Mouse (Mus musculus): Measurements from ENCODE around the gene Adgra1.

Gene Adgra1

DNA sequence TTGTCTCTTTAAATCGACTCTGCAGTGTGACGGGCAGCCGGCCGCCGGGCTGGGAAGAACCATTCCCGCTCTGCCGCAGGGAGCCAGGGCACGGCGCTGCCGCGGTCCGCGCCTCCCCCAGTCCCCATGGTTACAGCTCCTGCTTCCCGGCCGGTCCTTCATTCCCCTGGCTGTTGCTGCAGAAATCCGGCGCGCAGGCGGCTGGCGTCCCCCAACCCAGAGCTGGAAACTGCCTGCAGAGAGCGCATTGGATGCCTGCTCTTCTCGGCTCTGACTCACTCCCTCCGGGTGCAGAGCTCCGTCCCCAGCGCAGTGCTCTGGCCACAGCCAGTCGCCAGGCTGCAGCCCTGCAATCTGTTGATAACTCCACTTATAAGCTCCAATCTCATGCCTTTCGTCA, at the start of gene Adgra1:
Gene Adgra1, plus strand, starts transcription at position 139 of the 400 bp plus-strand sequence.
- peak; percentile 87 for DNase-seq (ENCODE audit: low read depth, low spot score)

DNA sequence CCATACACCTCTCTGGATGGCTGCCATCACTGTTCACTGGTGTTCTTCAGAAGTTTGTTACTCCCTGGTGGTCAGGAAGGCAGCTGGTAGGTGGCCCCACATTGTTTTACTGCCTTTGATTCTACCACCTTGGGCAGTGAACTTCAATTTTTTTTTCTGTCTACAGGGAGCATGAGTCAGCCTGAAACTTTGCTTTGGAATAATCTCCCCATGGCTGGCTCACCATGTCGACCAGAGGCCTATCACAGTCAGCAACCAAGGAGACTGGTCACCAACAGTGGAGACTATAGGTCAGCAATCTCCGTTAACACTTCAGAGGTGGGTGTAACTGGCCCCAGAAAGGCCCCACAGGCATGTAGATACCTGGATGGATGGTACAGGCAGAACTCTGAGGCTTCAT, 46.6 kb upstream of the Adgra1 start:
- no peak for DNase-seq (ENCODE audit: low read depth, low spot score)

DNA sequence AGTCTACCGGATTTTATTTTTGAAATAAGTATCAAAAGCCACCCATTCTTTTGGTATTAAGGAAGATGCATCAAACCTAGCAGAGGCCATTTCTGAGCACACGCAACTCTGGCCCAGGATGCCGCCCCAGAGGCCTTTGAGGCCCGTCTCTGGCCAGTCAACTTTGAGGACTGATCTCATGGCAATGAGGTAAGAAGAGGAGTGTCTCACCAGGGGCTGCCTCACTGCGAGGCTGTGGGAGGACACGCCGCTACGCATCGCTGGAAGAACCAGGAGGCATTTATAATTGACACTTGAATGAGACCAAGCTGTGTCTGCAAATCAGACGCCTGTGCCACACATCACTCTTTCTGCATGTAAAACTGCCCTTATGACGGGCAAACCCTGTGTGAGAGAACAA, 45.0 kb upstream of the Adgra1 start:
- no peak for DNase-seq (ENCODE audit: low read depth, low spot score)

DNA sequence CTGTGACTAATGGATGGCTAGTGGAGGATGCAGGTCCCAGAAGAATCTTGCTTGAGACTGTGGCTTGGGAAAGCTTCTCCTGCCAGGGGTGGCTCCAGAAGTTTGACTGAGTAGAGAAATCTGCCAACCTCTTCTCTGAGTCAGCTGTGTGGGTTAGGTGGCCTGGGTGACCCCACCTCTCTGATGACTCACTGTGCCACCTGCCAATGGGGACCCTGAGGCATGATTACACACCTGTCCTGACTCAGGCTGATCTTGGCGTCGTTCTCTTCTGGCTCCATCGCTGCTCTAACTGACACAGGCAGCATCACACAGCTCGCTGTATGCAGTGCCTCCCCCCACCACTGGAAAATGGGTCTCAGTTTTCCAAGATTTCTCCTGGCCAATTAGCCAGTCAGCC, 44.3 kb upstream of the Adgra1 start:
- no peak for DNase-seq (ENCODE audit: low read depth, low spot score)

DNA sequence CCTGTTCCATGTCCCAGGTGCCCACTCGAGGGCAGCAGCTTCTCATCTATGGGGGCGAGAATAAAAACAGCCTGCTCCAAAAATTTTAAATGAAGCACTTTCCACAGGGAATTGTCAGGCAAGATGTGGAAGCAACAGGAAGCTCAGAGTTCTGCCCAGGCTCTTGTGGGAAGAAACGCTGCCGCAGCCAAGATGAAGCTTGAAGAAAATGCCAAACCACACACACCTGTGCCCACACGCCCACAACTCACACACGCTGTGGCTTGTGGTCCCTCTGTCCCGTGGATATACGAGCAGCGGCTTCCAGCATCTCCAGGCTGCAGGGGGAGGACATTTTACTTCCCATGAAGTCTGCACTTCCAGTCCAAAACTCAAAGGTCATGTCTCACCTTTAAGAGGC, 42.4 kb upstream of the Adgra1 start:
- DNase-seq (ENCODE audit: low read depth, low spot score), result peak; percentile 65

DNA sequence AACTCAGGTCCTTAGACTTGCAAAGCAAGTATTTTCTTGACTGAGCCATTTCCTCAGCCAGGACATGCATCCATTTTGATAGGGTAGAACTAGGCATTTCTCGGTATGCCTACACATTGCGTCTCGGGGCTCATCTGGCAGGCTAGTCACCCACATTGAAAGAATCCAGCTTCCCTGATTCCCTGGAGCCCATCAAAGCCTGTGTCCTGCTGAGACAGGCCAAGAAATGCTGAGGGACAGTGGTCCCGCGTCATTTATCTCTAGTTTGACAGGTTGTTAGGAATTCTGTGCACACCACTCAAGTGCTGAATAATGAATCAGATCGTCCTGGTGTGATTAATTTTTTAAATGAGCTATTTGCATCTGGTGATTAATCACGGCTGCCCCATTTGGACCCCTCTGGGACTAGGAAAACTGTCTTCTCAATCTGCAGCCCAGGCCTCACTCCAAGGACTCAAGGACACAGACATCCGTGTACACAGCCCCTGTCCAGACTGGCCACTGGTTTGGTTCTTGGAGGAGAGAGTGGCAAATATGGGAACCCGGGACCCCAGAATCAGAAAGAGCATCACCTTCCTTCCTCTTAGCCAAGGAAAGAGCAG, 38.9 kb upstream of the Adgra1 start:
- no peak for DNase-seq (ENCODE audit: low read depth, low spot score)

DNA sequence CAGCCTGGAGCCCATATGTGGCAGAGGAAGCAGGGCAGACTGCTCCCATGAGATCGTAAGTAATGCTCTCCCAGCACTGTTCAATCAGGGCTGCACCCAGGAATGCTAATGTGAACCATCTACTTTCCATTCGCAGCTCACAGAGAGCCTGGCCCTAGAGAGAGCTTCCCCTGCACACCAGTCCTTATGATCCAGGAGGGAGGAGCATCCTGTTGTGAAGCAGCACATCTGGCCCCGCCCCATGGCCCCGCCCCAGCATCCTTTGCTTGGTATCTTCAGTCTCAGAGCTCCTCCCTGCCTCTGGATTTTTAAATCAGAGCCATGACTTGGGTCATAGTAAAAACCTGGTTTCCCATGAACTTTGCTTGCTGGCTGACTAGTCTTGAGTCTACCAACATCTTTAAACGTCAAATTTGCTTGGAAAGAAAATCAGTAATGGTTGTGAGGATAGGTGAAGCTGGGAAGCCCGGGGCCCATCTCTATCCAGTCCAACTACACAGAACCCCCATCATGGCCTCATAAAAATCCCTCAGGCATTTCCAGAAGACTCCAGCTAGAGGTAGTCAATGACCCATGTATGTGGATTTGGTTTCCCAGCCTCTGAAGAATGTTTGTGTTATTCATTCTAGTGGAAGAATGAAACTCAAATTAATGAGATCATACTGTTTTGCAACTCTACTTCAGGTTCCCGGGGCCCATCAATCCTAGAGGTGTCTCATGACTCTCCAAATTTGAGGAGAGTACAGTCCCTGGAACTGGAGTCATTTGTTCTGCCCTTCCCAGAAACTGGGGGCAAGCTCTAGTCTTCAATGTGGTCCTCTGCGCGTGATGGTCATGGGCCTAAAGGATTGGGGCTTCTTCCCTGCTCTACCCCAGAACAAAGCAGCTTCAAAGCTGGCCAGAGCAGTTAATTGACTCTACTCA, 36.5 kb upstream of the Adgra1 start:
- DNase-seq (ENCODE audit: low read depth, low spot score), result no peak

DNA sequence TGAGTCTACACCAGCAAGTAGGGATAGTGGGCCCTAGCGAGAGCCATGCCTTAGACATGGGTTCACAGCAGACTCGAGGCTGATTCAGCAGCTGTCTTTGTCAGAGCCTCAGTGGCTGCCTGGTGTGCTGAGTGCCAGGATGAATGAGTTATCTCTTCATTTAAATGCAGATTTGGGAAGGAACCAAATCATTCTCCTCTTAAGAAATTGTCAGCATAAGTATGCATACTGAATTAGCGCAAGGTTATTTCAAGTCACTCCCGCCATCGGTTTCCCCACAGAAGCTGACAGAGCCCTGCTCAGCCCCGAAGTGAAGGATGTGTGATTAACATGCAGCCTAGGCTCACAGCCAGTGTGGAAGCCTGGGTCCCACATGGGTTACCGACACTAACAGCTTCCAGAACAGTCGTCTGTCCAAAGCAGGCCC, 27.8 kb upstream of the Adgra1 start:
- DNase-seq (ENCODE audit: low read depth, low spot score), result peak; percentile 68

DNA sequence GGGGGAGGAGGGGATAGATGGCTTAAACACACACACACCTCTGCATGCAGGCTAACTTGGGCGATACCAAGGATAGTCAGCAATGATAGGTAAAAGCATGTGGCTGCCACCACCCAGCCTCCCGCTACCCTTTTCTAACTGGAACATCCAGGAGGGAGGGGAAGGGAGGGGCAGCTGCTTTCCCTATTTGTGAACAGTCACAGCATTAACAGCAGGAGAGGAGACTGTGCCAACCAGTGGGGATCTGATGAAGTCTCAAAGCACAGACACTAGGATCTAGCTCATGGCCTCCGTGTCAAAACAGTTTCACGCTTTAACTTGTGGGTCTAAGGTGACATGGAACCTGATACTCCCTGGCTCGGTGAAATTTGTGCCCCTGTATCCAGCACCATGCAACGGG, 23.9 kb upstream of the Adgra1 start:
- DNase-seq (ENCODE audit: low read depth, low spot score), result no peak

DNA sequence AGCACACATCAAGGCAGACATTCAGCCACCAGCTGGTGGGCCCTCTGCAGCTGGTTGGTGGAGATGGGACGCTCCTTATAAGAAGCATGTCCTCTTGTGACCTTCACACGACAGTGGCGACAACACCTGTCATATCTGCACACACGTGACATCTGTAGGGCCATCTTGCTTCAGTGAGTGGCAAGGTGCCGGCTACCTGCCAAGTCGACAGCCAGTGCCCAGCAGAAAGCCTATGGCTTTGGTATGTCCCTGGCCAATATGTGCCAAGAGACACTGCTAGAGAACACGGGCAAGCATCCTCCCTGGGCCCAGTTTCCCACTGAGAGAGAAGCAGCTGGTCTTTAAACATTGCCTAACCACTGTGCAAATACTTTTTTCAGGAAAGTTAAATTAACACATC, 22.3 kb upstream of the Adgra1 start:
- DNase-seq (ENCODE audit: low read depth, low spot score), result no peak

DNA sequence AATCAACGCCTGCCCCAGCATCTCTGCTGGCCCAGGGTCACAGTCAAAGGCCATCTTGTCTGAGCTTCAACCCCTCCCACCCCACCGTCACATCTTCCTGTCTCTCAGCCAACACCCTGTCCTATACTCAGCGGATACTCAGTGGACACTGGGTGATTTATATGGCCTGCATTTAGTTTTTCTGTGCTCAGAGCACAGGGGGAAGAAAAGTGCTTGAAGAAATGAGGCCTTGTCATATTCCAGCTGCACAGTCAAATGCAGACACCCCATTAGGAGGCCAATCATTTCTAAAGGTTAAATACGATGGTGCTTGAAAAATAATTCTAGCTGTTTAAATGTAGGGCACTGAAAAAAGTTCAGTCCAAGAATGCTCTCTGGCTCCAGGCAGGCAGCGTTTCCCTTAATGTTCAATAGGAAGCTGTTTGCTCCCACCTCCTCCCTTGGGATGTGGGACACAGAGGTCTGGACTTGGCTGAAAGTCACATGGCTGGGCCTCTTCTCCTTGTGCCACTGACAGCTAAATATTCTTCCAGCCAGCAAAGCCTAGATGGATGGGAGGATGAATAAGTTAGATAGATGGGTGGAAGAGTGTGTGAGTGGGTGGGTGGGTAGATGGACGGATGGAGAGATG, 20.3 kb upstream of the Adgra1 start:
- DNase-seq (ENCODE audit: low read depth, low spot score), result no peak

DNA sequence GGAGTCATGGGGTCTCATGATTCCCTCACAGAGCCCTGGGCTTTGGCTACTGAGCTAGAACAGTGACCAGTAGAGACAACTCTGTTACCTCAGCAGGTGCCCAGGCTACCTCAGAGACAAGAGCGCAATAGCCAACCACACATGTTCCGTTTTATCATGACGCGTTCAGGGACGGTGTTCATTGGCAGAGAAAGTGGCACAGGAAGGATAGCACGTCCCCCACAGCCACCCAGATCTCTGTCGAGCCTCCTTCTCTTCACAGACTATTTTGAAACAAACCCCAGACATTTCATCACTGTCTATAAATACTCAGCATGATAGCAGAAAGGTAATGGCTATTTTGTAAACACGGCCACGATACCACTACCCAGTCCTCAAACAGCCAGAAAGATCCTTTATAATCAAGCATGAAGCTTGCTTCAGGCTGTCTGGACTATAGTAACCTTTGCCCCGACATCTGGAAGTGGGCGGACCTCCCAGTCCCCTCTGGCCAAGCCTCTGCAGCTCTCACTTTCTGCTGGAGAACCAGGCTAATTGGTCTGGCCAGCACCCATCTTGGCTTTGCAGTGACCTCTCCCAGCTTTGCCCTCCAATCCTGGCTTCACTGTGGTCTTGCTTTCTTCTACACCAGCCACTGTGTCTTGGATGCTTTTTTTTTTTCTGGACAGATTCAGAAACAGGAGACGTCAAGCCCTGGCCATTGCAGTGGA, 11.5 kb upstream of the Adgra1 start:
- no peak for DNase-seq (ENCODE audit: low read depth, low spot score)

DNA sequence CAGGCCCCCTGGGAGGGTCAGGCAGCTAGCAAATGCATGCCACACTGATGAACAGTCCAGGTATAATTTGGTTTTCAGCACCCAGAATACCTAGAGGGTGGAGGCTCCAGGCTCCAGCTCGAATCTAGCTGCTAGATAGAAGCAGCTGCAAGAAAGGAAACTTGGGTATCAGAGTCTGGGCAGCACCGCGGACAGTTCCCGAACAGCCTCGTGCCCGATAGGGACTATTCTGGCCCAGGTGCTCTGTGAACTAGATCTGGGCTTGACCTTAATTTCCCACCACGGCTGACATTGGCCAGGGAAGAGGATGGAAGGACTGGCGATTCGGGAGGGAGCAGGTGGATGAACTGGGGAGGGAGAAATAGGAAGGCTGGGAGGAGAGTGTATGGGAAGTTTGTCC, 6.3 kb upstream of the Adgra1 start:
- DNase-seq (ENCODE audit: low read depth, low spot score), result no peak

DNA sequence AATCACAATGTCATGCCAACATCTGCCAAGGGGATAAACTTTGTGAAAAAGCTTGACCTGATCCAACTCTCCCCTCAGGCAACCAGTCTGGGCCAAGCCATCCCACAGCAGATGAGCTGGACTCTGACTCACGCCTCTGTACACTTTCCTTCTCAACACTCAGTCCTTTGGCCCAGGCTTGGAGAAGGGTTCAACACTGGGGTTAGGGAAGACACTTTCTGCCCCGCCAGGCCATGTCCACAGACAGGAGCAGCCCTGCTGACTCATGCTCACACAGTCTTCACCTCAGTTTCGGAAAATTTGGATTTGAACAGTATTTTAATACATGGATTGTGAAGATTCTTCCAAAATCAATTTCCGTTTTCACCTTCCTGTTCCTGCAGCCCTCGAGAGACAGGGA, 442 bp upstream of the Adgra1 start:
- DNase-seq (ENCODE audit: low read depth, low spot score), result no peak

DNA sequence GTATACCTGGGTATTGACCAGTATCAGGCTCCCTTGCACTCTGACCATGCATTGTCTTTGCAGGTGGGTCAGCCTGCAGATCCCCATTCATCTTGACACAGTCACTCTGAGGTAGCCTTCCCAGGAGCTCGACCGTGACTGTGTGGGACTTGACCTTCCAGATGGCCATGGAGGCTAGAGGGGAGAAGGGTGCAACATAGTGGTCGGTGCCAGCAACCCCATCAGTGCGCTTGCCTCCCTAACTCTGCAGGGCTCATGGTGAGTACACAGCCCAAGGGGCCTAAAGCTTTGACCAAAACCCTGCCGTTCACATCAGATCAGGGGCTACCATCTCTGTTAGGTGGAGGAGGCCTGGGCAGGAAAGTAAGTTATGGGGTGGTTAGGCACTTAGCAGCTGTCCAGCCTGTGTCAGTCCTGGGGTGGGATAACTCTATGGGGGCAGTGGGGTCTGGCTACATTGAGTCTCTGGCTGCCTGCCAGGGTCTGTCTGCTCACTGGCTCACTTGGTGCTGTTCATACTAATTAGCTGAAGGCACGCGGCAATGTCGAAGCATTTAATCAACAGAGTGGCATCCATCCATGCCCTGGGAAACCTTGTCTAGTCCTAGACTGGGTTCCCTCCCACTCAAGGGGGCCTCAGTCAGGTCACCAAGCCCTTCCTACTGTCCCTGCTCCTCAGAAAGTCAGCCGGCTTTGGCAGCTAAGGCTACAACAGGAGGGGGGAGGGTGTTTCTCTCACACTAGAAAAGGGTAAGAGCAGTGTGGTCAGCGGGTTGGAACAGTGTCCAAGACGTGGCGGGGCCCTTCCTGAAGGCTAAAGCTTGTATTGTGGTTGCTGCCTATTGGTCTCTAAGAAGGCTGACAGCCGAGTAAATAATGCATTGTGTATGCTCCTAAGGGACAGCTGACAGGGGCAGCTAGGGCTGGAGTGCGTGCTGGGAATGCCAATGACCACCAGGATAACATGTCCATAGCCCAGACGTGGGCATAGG, 1.5 kb downstream of the Adgra1 start:
- DNase-seq (ENCODE audit: low read depth, low spot score), result no peak

DNA sequence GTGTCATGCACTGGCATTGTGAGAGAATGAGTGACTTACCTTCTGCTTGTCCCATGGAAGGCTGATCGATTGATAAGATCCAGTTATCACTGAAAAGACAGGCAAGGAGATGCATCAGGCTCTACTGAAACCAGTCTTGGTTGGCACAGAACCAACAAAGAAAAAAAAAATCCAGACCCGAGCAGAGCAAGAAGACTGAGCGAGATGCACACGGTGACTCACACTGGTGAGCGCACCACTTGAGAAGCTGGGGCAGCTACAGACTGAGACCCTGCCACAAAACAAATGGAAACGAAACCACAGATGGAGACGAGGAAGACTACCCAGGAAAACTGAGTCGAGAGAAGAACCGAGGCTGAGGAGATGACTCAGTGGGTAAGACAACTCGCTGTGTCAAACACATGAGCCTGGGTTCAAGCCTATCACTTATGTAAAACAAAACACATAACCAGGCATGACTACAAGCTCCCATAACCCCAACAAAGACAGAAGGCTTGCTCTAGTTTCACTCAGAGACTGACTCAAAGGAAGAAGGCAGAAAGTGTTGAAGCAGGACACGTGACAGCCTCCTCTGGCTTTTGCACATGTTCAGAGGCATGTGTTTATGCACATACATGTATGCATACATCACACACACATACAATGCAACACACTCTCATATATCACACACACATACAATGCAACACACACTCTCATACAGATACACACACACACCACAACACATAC, 6.6 kb downstream of the Adgra1 start:
- DNase-seq (ENCODE audit: low read depth, low spot score), result no peak

DNA sequence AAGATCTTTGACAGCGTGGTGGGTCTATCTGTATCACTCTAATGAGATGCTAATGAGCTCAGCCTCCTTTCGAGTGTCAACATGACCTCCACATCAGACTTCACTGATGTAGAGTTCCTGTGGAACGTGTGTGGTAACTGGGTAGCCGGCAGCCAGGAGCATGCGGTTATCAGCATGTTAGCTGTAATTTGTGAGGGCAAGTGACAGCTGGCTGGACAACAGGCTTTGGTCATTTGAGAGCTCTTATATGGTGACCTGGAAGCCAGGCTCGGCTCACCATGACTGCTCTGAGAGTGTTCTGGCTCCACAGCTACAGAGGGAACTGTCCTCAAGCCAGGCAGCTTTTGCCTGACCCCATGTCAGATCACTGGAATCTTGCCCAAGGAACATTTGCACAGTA, 8.4 kb downstream of the Adgra1 start:
- DNase-seq (ENCODE audit: low read depth, low spot score), result no peak

DNA sequence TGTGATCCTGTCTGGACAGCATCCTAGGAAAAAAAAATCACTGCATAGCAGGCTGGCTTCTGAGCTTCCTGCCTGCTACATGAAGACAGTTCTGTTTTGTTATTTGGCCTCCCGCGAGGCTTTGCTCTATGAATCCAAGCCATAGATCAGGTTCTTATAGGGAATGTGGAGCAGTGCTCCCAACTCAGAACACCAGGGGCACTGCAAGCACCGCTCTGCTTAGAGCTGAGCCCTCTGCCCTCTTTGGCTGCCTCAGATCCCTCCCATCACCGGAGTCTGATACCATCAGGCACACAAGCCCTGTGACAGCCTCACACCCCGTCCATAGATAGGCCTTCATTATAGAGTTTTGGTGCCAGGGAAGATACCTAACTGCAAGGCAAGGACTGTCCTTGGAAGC, 9.2 kb downstream of the Adgra1 start:
- no peak for DNase-seq (ENCODE audit: low read depth, low spot score)

DNA sequence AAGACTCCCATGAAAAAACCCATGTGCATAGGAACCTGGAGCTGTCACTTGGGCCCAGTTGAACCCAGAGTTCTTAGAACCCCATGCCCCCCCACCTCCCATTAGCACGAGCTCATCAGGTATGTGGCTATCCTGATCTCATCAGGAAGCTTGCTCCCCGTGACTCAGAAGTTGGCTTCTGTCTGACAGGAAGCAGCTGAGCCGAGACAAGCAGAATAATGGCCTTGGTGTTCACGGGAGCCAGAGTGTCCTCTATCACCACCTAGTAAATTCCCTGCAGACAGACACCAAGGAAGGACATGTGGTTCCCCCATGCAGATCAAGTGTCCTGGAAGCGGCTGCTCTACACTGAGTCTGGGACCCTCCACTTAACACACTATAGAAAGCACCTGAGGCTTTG, 9.8 kb downstream of the Adgra1 start:
- no peak for DNase-seq (ENCODE audit: low read depth, low spot score)

DNA sequence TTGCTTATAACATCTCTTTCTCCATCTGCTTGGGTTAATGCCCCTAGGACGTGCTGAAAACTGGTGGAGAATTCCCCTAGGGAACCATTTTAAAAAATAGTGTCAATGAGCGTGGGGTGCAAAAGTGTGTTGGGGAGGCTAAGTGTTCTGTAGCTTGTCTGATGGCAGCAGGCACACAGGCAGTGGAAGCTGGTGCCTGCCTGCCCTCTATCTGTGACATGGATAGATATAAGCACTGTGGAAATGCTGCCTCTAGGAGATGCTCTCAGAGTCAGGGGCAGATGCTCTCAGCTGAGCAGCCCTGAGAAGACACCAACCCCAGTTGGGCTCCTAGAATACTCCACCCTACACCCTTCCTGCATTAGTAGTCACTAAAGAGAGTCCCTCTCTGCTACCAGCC, 11.1 kb downstream of the Adgra1 start:
- no peak for DNase-seq (ENCODE audit: low read depth, low spot score)

All from telencephalon, adult 2 months (tissue).